Mouse (Mus musculus) neutrophil, adult 83 days (primary cell): ENCODE data around the gene Cpsf3. TPM values are rescaled to one million over a fixed set of nuclear protein-coding genes. Genes with fewer than 3 reads are reported as not detected.

Source experiments
- total RNA-seq, 2 experiments: library from RNA; stranded (reverse); gene quantifications; one replicate each; pipeline ENCODE4 v1.2.4; 2023

Gene Cpsf3
- total RNA-seq: 10 to 100 TPM; 55.9 to 59.6 TPM

GRCm38 (mm10) chr12:21284761-21285441, at the start of gene Cpsf3:
Cpsf3 (plus strand) TSS chr12:21285391.

GRCm38 (mm10) chr12:21286243-21286622, 1.0 kb downstream of the Cpsf3 start, which contains the start of gene Itgb1bp1:
Itgb1bp1 (minus strand) TSS chr12:21286284.

DNA sequence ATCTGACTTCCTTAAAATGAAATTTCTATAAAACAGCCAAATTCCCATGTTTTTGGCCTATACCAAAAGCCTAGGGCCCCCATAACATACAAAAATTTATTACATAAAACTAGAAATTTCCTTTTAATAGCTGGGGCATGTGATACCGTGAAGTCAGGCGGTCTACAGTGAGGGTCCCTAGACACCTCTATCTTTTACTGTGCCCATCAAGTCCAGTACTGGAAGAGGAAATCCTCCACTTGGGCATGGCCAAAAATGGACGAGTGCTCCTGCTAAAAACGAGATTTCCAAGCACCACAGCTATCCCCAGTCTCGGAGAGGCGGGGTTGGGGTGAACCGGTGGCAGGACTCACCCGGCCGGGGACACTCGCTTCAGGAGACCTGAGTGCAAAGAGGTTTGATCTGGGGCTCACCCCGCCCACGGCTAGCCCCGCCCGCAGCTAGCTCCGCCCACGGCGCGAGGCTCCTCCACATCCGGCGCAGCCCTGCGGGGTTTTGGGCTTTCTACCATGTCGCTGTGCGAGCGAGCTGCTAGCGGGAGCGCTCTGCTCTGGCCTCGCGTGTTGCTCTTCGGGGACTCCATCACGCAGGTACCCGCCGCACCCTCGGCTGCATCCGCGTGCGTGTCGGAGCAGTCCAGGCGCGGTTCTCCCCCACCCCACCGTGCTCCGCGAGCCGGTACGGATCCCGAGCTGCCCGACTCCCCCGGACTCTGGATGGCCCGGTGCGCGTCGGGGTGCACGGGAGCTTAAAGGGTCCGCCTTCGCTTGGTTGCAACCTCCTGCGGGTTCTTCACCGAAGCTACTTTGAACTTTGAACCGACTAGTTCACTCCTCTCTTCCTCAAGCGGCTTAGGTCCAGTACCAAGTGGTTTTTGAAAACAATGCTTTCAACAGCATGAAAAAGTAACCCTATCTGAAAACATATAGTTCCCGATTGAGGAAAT, 31.0 kb downstream of the Cpsf3 start, which contains the start of gene Iah1:
Gene Iah1 (plus strand): TSS at position 467 of the 946 bp plus-strand sequence.

Other genes with a start within 250 kb of the Cpsf3 start
- gene Itgb1bp1, start 893 bp downstream of the Cpsf3 start, total RNA-seq: 10 to 100 TPM; 30.8 to 43.7 TPM
- gene Iah1, start 31.0 kb downstream of the Cpsf3 start, total RNA-seq: 10 to 100 TPM; 18.3 to 19.2 TPM
- gene Adam17, start 88.2 kb downstream of the Cpsf3 start, total RNA-seq: 10 to 100 TPM; 51.4 to 60.2 TPM
- gene Ywhaq, start 132.2 kb downstream of the Cpsf3 start, total RNA-seq: 10 to 100 TPM; 88.1 to 98.4 TPM